Mouse (Mus musculus) frontal cortex, postnatal 10 days (tissue): Measurements from ENCODE around the gene Bbs9.
"Not testable (repeated sequence)": the region's sequence is repeated elsewhere in the genome, so short reads cannot be mapped to it uniquely, and the experiment has no call there.

Source experiments
- DNase-seq, 2 experiments: peaks; one replicate each; pipeline ENCODE4 v3.0.0; 2022; ENCODE audit warnings: low spot score in 2 of 2, mixed read lengths in 1 of 2

The Bbs9 gene

GRCm38 (mm10) chr9:22848800-22849199 is 373.3 kb downstream of the Bbs9 start:
- DNase-seq = no peak

- DNase-seq = no peak
Observed at GRCm38 (mm10) chr9:22849212-22849611, 373.7 kb downstream of the Bbs9 start.

GRCm38 (mm10) chr9:22869147-22869546 is 393.6 kb downstream of the Bbs9 start:
- not testable (repeated sequence) for DNase-seq

- no peak for DNase-seq
Observed at GRCm38 (mm10) chr9:22870661-22871060, 395.1 kb downstream of the Bbs9 start.

GRCm38 (mm10) chr9:22875231-22875630 is 399.7 kb downstream of the Bbs9 start:
- no peak for DNase-seq

GRCm38 (mm10) chr9:22879266-22879665 is 403.8 kb downstream of the Bbs9 start:
- no peak for DNase-seq

- DNase-seq = no peak
Observed at GRCm38 (mm10) chr9:22886351-22886750, 410.8 kb downstream of the Bbs9 start.

- DNase-seq = no peak
Observed at GRCm38 (mm10) chr9:22905434-22905833, 429.9 kb downstream of the Bbs9 start.

DNA sequence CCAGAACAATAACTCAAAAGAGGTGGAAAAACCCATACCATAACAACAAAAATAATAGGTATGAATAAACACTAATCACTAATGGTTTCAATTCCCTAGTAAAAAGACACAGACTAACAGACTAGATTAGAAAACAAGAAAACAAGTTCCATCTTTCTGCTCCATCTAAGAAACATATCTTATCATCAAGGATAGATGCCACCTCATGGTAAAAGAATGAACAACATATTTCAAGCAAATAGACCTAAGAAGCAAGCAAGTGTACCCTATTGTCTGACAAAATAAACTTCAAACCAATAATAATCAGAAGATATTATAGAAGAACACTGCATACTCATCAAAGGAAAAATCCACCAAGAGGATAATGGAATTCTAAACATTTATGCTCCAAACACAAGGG is 441.3 kb downstream of the Bbs9 start:
- DNase-seq = no peak

- DNase-seq = no peak
Observed at GRCm38 (mm10) chr9:22935645-22936044, 460.1 kb downstream of the Bbs9 start.
